In the genomic region with DNA sequence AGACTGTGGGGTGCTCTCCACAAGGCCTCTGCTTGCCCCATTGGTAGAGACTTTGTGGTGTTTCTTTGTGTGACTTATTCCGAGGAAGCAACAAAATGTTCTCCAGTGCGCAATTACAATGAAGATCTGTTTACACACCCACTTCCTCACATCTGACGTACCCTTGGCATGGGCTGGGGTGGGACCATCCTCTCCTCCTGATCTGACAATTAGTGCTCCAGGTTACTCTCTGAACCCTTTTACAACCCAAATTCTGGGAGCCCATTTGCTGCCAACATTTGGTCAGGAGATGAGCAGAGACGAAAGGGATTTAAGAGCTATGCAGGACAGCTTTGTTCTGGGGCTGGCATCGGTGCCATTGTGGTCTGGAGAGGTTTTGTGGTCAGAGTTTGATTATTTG, we compare ENCODE assay signal across 26 mouse cellular contexts.
DNase-seq lines count a peak whose midpoint lies in the region; ATAC-seq and TF ChIP-seq lines count a peak whose summit lies in the region.
"Had no signal": no experiment of that assay in that cellular context is flagged by ENCODE, and none has a peak within 500 bp of the region (broad histone marks: within the 10 kb centered on the region; RNA-seq: fewer than 3 reads in every experiment).

No protein-coding gene starts in this region.

- H3K4me3 ChIP-seq in lung, adult 2 months (replicated peaks; ENCODE audit: extremely low read depth, low read depth, low read length) = no peak overlapping the region
- H3K4me3 ChIP-seq in lung, postnatal 0 days (ENCODE audit: low read depth, low read length) = no peak overlapping the region
- H3K4me3 ChIP-seq: embryonic facial prominence, embryonic 13.5 days; embryonic facial prominence, embryonic 15.5 days; erythroblast, embryonic 14.5 days; forebrain, embryonic 10.5 days; forebrain, embryonic 12.5 days had no signal

- H3K9me3 ChIP-seq in lung, postnatal 0 days (ENCODE audit: low read length) = no peaks in the 10 kb centered on the region
- H3K9me3 ChIP-seq: embryonic facial prominence, embryonic 13.5 days; embryonic facial prominence, embryonic 15.5 days had no signal

- TF ChIP-seq POLR2A in lung, adult 2 months (IDR thresholded peaks at IDR 0.05; ENCODE audit: borderline replicate concordance, extremely low read depth, low read depth, low read length) = no peak

- no peaks in the 10 kb centered on the region for H3K36me3 ChIP-seq in lung, postnatal 0 days (ENCODE audit: insufficient read depth, low read length)
- H3K36me3 ChIP-seq: embryonic facial prominence, embryonic 13.5 days; embryonic facial prominence, embryonic 15.5 days; forebrain, embryonic 10.5 days; forebrain, embryonic 12.5 days had no signal

- peak; percentile 9 to 32 for DNase-seq in lung, adult 18-20 months
- no peak for DNase-seq in lung, adult 2 months
- peak; percentile 45 for DNase-seq in lung, postnatal 0 days (ENCODE audit: low spot score)
- peak; percentile 18 for DNase-seq in lung, postnatal 14 days
- peak; percentile 54 for DNase-seq in lung, postnatal 36 days
- DNase-seq in cerebellum, postnatal 4 days (ENCODE audit: low spot score in 2 of 2) = no peak
- DNase-seq in thymus, postnatal 10 days (ENCODE audit: low spot score in 2 of 2) = no peak
- DNase-seq in testis, postnatal 14 days (ENCODE audit: low spot score) = no peak
- DNase-seq: adrenal gland, adult 8-10 months; adrenal gland, postnatal 14 days; adrenal gland, postnatal 36 days; cerebellum, adult 11-12 months; cerebellum, adult 2 months; cerebellum, adult 9-10 months; cerebellum, postnatal 10 days; cerebellum, postnatal 25 days; embryo, embryonic 11 days had no signal

- peak; percentile 93 for TF ChIP-seq EP300 in lung, postnatal 0 days (IDR thresholded peaks at IDR 0.05)

- H3K27ac ChIP-seq in lung, postnatal 0 days (ENCODE audit: low read length) = no peak overlapping the region
- H3K27ac ChIP-seq: embryonic facial prominence, embryonic 13.5 days; embryonic facial prominence, embryonic 15.5 days; forebrain, embryonic 10.5 days; forebrain, embryonic 12.5 days had no signal

- peak; percentile 72 for ATAC-seq in lung, postnatal 0 days
- ATAC-seq: activated CD4-positive, CD25-positive, alpha-beta regulatory T cell, adult 4 months; forebrain, embryonic 14.5 days; forebrain, embryonic 16.5 days; Patski had no signal

- H3K27me3 ChIP-seq in lung, postnatal 0 days (replicated peaks; ENCODE audit: insufficient read depth, low read length) = no peaks in the 10 kb centered on the region
- H3K27me3 ChIP-seq: embryonic facial prominence, embryonic 15.5 days; forebrain, embryonic 12.5 days; Patski had no signal

- no peak for TF ChIP-seq CTCF in lung, adult 2 months (IDR thresholded peaks at IDR 0.05; ENCODE audit: insufficient read depth, low read length)
- TF ChIP-seq CTCF in lung, postnatal 0 days (IDR thresholded peaks at IDR 0.05) = no peak

- no peak overlapping the region for H3K4me2 ChIP-seq in lung, postnatal 0 days (replicated peaks; ENCODE audit: low read depth, low read length)
- H3K4me2 ChIP-seq: embryonic facial prominence, embryonic 13.5 days; embryonic facial prominence, embryonic 15.5 days; forebrain, embryonic 12.5 days had no signal

- H3K4me1 ChIP-seq in lung, adult 2 months (ENCODE audit: control insufficient read depth, insufficient read depth, low read length) = no peaks in the 10 kb centered on the region
- no peaks in the 10 kb centered on the region for H3K4me1 ChIP-seq in lung, postnatal 0 days (ENCODE audit: insufficient read depth, low read depth, low read length)
- H3K4me1 ChIP-seq: embryonic facial prominence, embryonic 15.5 days; forebrain, embryonic 10.5 days; forebrain, embryonic 12.5 days had no signal

- 59% methylated on average over 5 of the region's 5 CpGs for WGBS in lung, adult 2 months
- 58% methylated on average over 5 of the region's 5 CpGs for WGBS in lung, postnatal 0 days

- H3K9ac ChIP-seq in lung, postnatal 0 days (replicated peaks; ENCODE audit: low read depth) = no peak overlapping the region
- H3K9ac ChIP-seq: embryonic facial prominence, embryonic 13.5 days; embryonic facial prominence, embryonic 15.5 days; forebrain, embryonic 12.5 days had no signal

Comparison
In these comparisons a context has a peak if more than half of its experiments do, and no peak if none do; other contexts are left out.
1. DNase-seq: peak in lung, adult 18-20 months (2 of 2), lung, postnatal 0 days (single experiment), lung, postnatal 14 days (single experiment) and lung, postnatal 36 days (single experiment); none in lung, adult 2 months (single experiment), cerebellum, postnatal 4 days (0 of 2), thymus, postnatal 10 days (0 of 2) and testis, postnatal 14 days (single experiment).